Mouse (Mus musculus) erythroblast, embryonic 14.5 days (primary cell): ENCODE data around the gene Tenm2.

Experiments used
- GATA1 ChIP-seq: IDR thresholded peaks from 2 replicates; pipeline ENCODE4 v1.6.1; 2012; ENCODE audit warnings: low read length, inconsistent platforms, mixed read lengths
- TAL1 ChIP-seq: IDR thresholded peaks from 3 replicates; pipeline ENCODE4 v1.6.1; 2012; ENCODE audit warnings: low read length, inconsistent platforms, mixed read lengths

GRCm38 (mm10) chr11:36801683-36802082 lies 434.1 kb downstream of the Tenm2 start:
- TF ChIP-seq TAL1 (no peak), GATA1 (no peak)
